Mouse (Mus musculus): ENCODE measurements around the gene Hmox2.

GRCm38 (mm10) chr16:4752155-4752554 is 26.0 kb downstream of the Hmox2 start:
- TF ChIP-seq CTCF (IDR thresholded peaks at IDR 0.05; ENCODE audit: borderline replicate concordance, extremely low read depth, insufficient read depth, insufficient read length) (no peak), POLR2A (IDR thresholded peaks at IDR 0.05; ENCODE audit: borderline replicate concordance, extremely low read depth, insufficient read depth, insufficient read length, poor library complexity, severe bottlenecking) (no peak)

Data from brain, embryonic 14.5 days (tissue).